Mouse (Mus musculus): ENCODE data around the gene St6gal1. TPM values are rescaled to one million over a fixed set of nuclear protein-coding genes. Genes with fewer than 3 reads are reported as not detected.

St6gal1 gene
- total RNA-seq, 2 experiments from 2014 or later = 3.2 to 7.5 TPM

- ATAC-seq (replicated peaks; ENCODE audit: low FRiP score, poor library complexity, severe bottlenecking) = no peak
These were observed 65.6 kb downstream of the St6gal1 start for GRCm38 (mm10) chr16:23290171-23290570.

DNA sequence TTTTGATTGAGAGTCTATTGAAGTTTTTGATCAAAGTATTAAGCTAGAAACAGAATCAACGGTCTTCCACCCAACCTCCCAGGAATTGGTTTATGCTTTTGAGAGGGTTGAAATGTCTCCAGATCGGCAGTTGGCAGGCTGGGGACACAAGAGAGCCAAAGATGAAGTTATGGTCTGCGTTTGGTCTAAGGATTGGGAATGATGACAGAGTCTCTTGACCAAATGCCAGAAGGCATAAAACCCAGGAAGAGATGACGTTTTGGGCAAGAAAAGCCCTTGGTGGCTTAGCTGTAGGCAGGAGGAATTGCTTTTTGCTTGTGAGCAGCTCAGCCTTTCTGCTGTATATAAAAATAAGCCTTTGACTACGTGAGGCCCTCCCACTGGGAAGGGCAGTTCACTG lies 67.0 kb downstream of the St6gal1 start:
- ATAC-seq (replicated peaks; ENCODE audit: low FRiP score, poor library complexity, severe bottlenecking) = no peak

DNA sequence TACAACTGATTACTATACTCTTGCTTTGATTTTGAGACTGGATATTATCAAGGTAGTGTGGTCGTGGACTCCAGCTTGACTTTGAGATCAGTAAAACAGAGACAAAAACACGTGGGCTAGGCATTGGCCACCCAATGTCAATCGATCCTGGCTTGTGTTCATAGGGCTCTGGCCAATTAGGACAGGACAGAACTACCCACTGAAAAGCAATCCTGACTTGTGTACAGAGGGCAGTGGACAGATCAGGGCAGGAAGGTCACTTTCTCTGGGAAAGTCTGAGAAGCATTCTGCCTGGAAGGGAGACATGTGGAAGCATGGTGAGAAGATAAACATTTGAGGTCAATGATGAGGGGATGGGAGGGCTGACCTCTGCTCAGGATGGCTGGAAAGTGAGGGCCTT lies 69.7 kb downstream of the St6gal1 start:
- ATAC-seq (replicated peaks; ENCODE audit: low FRiP score, poor library complexity, severe bottlenecking) = no peak

DNA sequence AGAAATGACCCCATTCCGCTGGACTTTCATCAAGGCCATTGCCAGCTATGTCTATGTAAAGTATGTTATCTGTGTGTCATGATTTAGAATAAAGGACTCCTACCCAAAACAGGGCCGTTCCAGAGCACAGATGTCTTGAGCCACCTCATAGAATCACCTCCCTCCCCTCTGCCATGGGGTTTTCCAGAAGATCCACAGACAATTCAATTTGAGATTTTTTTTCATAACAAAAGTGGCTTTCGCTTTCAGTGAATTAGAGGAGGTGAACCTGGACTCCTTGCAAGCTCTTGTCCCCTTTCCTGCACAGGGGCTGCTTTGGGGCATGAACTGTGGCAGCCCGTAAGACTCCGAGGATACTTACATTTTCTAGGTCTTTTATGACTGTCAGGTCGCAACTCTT lies 70.2 kb downstream of the St6gal1 start:
- no peak for ATAC-seq (replicated peaks; ENCODE audit: low FRiP score, poor library complexity, severe bottlenecking)

- ATAC-seq (replicated peaks; ENCODE audit: low FRiP score, poor library complexity, severe bottlenecking) = no peak
These were observed 71.2 kb downstream of the St6gal1 start for GRCm38 (mm10) chr16:23295720-23296119.

DNA sequence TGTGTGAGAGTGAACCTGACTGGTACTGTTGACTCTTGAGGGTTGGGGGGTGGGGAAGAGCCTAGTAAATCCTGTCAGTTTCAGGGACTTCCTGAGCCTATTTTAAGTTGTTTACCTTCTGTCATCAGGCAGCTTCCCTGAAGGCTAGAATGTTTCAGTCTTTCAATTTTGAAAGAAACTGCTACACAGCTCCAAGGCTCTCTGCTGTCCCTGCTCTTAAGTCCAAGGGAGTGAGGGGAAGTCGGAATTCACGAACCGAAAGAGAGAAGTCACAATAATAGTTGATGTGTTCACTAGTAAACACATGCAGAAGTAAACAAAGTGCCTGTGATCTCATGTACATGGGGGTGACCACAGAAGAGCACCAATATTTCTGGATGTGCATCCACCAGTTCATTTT lies 72.2 kb downstream of the St6gal1 start:
- no peak for ATAC-seq (replicated peaks; ENCODE audit: low FRiP score, poor library complexity, severe bottlenecking)

GRCm38 (mm10) chr16:23298441-23298840 lies 73.9 kb downstream of the St6gal1 start:
- ATAC-seq (replicated peaks; ENCODE audit: low FRiP score, poor library complexity, severe bottlenecking) = no peak

- ATAC-seq (replicated peaks; ENCODE audit: low FRiP score, poor library complexity, severe bottlenecking) = no peak
These were observed 74.4 kb downstream of the St6gal1 start for GRCm38 (mm10) chr16:23298911-23299310.

DNA sequence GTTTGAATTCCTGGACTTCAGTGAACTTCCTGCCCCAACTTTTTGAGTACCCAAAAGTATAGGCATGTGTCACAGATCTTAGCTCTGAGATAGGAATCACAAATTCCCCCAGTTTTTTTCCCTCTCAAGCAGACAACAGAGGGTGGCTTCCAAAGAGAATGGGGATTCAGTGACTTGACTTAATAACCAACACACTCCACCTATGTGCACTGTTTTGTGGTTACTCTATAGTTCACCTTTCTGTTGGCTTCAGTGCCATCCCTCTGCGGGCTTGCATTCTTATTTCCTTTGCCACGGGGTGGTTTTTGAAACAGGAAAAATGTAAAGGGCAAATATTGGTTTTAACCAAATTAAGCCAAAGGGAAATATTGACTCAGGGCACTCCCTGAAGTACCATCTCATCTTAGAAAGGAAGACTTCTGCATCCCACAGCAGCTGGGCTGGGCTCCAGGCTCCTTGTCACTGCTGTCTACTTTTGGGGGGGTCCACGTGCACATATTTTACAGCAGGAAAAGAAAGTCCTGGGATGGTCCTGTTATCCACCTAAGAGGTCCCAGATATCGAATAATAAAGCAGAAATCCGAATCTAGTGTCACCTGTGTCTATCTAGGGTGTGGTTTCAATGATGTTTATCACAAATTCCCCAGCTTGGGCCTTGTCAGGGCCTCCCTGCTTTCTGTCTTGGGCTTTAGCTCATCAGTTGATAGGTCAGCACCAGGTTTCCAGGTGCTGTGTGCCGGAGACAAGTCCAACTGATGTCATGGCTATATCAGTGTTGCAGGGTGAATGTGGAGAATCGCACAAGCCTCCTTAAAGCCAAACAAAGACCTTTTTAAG lies 75.6 kb downstream of the St6gal1 start:
- ATAC-seq (replicated peaks; ENCODE audit: low FRiP score, poor library complexity, severe bottlenecking) = no peak

GRCm38 (mm10) chr16:23301762-23302161 lies 77.2 kb downstream of the St6gal1 start:
- no peak for ATAC-seq (replicated peaks; ENCODE audit: low FRiP score, poor library complexity, severe bottlenecking)

GRCm38 (mm10) chr16:23305830-23306623 lies 81.5 kb downstream of the St6gal1 start:
- ATAC-seq (replicated peaks; ENCODE audit: low FRiP score, poor library complexity, severe bottlenecking) = no peak

DNA sequence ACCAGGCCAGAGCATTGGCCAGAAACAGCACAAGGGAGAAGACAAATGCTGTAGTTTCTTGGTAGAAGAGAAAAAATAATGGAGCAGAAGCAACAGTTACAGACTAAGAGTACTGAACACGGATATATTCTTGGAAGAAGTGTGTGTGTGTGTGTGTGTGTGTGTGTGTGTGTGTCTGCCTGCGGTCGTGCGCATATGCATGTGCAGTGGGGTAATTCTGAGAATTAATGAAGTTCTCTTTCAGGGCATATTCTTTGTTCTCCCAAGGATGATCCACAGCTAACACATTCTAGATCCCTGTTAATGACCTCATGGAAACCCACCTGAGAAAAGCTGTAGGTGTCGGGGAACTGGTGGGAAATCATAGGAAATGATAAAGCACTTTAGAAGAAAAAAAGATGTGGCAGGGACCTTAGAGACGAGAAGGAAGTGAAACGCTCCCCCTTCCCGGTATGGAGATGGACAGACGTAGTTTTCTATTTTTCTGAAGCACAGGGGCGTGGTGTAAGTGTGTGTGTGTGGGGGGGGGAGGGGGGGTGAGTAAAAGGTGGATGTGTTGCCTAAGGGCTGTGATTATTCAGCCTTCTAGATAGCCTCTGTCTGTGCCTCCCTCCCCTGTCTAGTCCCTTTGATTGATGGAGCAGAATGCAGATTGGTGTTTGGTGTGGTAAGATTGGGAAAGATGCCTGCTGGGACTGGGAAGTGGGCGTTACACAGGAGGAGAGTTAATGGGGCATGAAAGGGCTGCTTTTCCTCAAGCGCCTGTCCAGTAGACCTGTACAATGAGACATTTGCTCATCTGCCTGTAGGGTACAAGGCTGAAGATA lies 82.8 kb downstream of the St6gal1 start:
- ATAC-seq (replicated peaks; ENCODE audit: low FRiP score, poor library complexity, severe bottlenecking) = no peak

DNA sequence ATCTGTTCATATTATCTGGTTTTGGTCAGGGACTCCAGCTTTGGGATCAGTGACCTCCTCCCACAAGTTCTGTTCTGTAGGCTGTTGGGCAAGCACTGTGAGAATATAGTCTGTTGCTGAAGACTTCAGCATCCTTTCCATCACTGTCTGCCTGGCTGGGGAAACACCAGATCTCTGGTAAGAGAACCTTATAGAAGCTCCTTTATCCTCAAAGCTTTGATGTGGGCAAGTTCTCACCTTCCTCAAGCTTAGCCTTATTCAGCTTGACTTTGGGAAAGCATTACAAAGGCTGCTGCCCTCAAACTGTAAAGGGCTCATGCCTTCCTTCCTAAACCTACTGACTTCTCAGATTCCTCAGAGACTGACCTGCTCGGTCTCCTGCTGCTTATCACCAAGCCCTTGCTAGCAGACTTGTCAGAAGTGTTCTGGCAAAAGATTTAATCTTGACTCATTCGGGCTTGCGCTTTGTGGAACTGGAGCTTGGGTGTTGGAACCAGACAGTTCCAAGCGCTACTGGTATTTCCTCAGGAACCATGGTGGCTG lies 83.5 kb downstream of the St6gal1 start:
- no peak for ATAC-seq (replicated peaks; ENCODE audit: low FRiP score, poor library complexity, severe bottlenecking)

- no peak for ATAC-seq (replicated peaks; ENCODE audit: low FRiP score, poor library complexity, severe bottlenecking)
These were observed 84.5 kb downstream of the St6gal1 start for GRCm38 (mm10) chr16:23309080-23309479.

DNA sequence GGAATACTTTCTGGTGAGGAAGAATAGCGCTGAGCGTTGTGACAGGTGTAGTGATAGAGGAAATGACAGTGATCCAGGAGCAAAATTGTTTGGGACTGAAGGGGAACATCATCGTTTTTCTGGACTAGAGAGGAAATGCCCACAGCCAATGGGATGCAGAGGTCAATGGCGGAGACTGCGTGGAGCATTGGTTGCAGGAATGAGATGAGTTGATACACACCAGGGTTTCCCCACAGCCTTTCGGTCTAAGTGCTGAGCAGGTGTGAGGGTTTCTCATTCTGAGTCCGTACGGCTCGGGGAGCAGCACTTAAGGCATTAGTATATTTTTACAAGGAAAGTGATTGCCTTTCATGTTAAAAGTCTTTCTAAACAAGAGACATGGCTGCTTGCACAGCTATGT lies 88.1 kb downstream of the St6gal1 start:
- ATAC-seq (replicated peaks; ENCODE audit: low FRiP score, poor library complexity, severe bottlenecking) = no peak

DNA sequence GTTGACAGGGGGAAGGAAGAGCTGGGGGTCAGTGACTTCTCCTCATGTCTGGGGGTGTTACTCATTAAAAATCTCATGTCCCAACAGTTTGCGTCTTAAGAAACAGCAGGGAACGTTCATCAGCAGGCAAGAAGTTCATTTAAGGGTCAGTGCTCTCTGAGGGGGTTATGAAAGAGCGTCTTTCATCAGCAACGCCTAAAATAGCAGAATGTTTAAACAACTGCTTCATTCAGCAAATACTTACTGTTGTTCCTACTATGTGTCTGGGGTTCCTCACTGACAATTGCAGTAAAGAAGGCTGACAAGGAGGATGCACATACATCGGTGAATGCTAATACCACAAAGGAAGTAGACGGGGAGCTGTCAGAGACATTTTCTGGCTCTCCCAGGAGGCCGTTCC lies 90.2 kb downstream of the St6gal1 start:
- ATAC-seq (replicated peaks; ENCODE audit: low FRiP score, poor library complexity, severe bottlenecking) = no peak

- no peak for ATAC-seq (replicated peaks; ENCODE audit: low FRiP score, poor library complexity, severe bottlenecking)
These were observed 93.0 kb downstream of the St6gal1 start for GRCm38 (mm10) chr16:23317411-23318047.

DNA sequence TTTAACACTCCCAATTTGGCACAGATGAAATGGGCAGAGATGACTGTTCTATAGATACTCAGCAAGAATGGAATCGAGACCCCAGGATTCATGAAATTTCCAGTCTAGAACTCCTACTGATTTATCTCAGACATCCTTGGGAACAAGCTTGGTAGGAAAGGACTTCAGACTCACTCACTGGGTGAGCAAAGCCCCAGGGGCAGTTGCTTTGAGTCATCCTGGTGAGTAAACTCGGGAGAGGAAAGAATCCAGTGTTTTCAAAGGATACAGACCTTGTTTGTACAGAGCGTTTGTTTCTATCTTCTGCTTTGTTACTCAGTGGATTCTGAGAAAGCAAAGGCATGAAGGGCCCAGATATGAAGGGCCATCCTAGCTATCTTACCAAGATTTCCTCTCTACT lies 95.5 kb downstream of the St6gal1 start:
- no peak for ATAC-seq (replicated peaks; ENCODE audit: low FRiP score, poor library complexity, severe bottlenecking)

GRCm38 (mm10) chr16:23320579-23320978 lies 96.0 kb downstream of the St6gal1 start:
- no peak for ATAC-seq (replicated peaks; ENCODE audit: low FRiP score, poor library complexity, severe bottlenecking)

DNA sequence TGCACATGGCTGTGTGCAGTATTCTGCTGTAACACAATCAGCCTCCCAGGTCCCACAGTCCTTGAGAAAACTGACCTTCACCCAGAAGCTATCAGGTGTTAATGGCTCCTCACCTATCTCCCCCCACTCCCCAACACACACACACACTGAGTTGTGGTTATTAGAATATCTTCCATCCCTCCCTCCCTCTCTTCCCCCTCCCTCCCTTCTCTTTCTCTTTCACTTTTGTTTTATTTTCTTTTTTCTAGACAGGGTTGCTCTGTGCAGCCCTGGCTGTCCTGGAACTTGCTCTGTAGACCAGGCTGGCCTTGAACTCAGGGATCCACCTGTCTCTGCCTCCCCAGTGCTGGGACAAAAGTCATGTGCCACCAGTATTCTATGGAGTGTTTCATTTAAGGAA lies 97.9 kb downstream of the St6gal1 start:
- ATAC-seq (replicated peaks; ENCODE audit: low FRiP score, poor library complexity, severe bottlenecking) = no peak

Measured in erythroid progenitor cell, adult 5-6 weeks (primary cell).